Mouse (Mus musculus): ENCODE measurements around the gene Bcas3.

Bcas3 gene

GRCm38 (mm10) chr11:85379091-85379490 is 26.1 kb downstream of the Bcas3 start:
- no peak for DNase-seq (ENCODE audit: low spot score in 2 of 2)

DNA sequence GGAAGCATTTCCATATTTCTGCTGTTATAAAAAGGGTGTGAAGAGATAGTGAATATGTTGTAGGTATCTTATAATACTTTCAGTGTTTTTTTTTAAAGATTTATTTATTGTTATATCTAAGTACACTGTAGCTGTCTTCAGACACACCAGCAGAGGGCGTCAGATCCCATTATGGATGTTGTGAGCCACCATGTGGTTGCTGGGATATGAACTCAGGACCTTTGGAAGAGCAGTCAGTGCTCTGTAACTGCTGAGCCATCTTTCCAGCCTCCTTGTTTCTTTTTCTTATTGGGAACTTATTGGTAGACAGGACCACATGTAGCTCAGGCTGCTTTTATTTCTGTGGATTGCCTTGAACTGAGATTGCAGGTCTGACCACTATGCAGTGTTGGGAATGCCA is 27.1 kb downstream of the Bcas3 start:
- no peak for DNase-seq (ENCODE audit: low spot score in 2 of 2)

DNA sequence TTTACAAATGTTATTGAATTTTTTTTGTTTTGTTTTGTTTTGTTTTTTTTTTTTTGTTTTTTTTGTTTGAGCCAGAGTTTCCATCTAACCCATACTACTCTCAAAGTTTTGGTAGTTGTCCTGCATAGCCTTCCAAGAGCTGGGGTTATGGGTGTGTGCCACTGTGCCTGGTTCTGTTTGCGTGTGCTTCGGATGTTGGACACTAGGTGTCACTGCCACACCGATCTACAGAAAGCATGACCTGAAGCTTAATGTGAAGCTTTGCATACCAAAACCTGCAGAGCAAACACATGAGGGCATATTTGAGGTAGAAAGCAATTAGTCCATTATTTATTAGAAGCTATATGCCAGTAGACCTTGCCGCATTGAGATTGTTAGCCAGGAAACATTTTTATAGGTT is 29.1 kb downstream of the Bcas3 start:
- DNase-seq (ENCODE audit: low spot score in 2 of 2) = peak; percentile 43 to 61

DNA sequence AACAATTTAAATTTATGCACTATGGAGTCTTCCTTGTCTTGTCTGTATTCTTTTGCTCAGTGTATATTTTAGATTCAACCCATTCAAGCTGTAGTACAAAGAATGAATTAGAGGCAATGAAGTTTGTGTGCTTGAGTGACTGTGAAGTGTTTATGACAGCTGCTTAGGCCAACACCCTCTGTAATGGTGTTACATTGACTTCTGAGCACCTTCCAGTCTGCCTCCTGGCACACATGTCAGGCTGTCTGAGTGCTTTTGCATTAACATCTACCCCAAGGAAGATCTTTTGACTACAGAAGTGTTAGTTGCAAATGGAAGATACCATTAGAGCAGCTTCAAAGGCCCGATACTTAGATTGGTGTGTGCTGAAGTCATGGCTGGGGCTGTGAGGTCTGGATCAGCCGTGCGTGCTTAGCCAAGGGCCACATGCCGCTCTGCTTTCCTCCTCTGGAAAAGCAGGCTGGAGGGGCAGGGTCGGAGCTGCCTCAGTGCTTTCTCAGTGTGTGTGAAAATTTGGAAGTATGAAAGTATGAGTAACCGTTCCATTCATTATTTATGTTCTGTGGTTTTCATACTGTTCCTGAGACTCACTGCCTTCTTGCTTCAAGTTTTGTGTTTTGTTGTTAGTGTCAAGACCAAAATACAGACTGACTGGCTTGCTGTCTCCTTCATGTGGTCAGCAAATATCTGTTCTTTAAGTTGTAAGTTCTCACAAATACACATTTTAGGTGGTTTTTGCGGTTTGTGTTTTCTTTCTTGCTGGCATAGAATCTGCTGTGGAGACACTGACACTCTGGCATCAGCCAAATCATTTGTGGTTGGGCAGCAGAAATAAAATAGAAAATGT is 31.2 kb downstream of the Bcas3 start:
- DNase-seq (ENCODE audit: low spot score in 2 of 2) = no peak

GRCm38 (mm10) chr11:85392179-85392863 is 39.4 kb downstream of the Bcas3 start:
- DNase-seq (ENCODE audit: low spot score in 2 of 2) = no peak

- DNase-seq (ENCODE audit: low spot score in 2 of 2) = no peak
Measured at GRCm38 (mm10) chr11:85392864-85393220, 39.9 kb downstream of the Bcas3 start.

DNA sequence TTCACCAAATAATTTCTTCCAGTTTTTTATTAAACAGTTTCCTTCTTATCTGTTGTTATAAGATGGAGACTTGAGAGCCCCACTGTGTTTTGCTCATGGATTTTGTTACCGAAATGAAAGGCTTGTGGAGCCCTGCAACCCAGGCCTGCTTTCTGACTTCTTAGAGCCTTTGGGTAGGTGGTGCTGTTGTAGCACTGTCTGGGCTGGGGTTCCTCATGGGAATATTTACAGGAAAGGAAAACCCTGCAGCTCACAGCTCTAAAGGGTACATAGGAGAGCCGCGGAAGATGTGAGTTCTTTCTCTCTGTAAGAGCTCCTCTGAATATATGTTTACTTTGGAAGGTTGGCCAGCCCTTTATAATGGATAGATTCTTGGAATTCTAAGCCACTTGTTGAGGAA is 41.0 kb downstream of the Bcas3 start:
- no peak for DNase-seq (ENCODE audit: low spot score in 2 of 2)

GRCm38 (mm10) chr11:85395361-85395760 is 42.4 kb downstream of the Bcas3 start:
- no peak for DNase-seq (ENCODE audit: low spot score in 2 of 2)

DNA sequence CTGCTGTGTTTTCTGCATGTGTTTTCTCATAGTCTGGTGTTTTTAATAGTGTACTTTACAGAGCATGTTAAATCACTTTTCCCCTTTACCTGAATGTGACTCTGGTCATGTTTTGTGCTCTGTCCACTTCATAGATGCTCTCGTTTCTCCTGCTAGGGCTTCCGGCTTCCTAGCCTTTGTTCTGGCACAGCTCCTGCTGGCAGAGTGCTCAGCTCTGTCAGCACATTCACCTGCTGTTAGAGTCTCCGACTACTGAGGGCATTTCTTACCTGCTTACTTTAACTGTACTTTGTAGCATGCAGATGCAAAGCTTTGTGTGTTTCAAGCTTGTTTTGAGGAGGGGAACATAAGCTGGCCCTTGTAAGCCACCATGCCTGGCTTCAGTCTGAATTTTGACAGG is 53.6 kb downstream of the Bcas3 start:
- no peak for DNase-seq (ENCODE audit: low spot score in 2 of 2)

GRCm38 (mm10) chr11:85407700-85408099 is 54.7 kb downstream of the Bcas3 start:
- no peak for DNase-seq (ENCODE audit: low spot score in 2 of 2)

- no peak for DNase-seq (ENCODE audit: low spot score in 2 of 2)
Measured at GRCm38 (mm10) chr11:85412319-85412718, 59.4 kb downstream of the Bcas3 start.

DNA sequence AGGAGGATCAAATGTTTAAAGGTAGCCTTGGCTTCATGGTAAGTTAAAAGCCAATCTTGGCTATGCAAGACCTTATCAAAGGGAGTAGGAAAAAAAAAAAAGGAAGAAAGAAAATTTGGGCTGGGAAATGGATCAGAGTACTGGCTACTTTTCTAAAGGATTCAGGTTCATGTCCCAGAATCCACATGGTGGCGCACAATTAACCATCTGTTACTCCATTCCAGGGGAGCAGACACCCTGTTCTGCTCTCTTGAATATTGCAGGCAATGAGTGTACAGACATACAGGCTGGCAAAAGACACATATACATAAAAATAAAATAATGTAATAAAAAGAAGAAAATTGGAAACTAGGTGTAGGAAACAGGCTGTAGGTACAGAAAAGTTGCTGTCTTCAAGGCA is 61.5 kb downstream of the Bcas3 start:
- no peak for DNase-seq (ENCODE audit: low spot score in 2 of 2)

DNA sequence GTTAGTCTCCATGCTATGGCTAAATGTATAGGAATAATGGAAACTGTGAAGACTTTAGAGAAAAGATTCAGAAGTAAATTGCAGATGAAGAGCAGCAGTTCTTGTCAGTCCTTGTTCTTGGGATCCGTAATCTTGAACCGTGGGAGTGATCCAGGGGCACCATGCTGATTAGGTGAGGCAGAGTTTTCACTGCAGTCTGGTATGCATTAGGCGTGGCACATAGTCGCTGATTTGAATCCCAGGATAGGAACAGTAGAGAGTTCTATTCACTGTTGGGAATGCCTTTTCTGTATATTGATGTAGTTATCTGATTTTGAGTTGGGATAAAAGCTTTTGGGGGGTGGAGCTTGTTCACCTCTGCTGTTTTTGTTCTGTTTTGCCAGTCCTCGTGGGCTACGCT is 74.4 kb downstream of the Bcas3 start:
- no peak for DNase-seq (ENCODE audit: low spot score in 2 of 2)

DNA sequence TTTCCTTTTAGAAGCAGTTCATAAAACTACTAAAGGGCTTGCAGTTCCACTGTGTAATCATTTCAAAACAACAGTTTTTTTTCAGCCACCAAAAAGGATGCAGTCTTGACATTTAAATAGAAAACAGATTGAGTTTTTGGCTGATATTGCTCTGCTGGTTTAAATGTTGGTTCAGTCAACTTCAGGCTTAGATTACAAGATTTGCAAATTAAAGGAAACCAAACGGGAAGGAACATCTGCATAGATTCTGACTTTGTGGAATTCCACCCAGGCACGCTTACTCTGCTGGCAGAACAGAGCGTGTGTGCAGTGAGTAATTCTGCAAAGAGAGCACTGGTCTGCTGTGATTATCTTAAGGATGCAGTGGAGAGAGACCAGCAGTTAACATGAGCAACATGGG is 75.3 kb downstream of the Bcas3 start:
- DNase-seq (ENCODE audit: low spot score in 2 of 2) = no peak

DNA sequence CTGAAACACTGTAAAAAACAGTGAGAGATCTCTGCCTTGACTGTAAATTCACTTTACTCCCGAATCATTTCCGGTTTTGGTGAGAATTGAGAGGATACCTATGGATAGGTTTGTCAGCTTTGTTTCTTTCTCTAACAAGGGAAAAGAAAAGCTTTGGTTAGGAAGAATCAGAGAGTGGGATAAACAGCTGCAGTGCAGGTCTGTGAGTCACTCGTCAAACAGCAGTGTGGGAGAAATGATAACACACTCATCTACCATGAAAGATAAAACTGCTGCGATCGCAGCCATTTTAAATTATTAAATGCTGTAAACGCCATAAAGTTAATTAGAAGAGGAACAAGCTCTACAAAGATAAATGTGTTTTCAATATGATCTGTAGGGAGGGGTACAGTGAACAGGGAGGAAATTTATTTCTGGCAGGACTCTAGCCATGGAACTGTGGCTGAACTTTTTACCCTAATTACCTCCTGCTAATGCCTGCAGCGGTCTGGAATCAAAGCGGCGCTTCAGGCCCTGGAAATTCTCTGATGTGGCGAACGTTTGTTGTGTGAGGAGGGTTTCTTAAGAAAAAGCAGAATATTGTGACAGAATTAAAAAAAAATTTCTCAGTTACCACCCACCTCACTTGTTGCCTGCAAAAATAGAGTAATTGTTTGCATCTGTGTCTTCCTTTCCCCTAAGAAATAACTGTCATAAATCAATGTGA is 77.9 kb downstream of the Bcas3 start:
- DNase-seq (ENCODE audit: low spot score in 2 of 2) = no peak

GRCm38 (mm10) chr11:85447375-85447774 is 94.4 kb downstream of the Bcas3 start:
- no peak for DNase-seq (ENCODE audit: low spot score in 2 of 2)

- no peak for DNase-seq (ENCODE audit: low spot score in 2 of 2)
Measured at GRCm38 (mm10) chr11:85453598-85454304, 100.8 kb downstream of the Bcas3 start.

GRCm38 (mm10) chr11:85454305-85454682 is 101.3 kb downstream of the Bcas3 start:
- DNase-seq (ENCODE audit: low spot score in 2 of 2) = no peak

- no peak for DNase-seq (ENCODE audit: low spot score in 2 of 2)
Measured at GRCm38 (mm10) chr11:85461536-85461935, 108.6 kb downstream of the Bcas3 start.

DNA sequence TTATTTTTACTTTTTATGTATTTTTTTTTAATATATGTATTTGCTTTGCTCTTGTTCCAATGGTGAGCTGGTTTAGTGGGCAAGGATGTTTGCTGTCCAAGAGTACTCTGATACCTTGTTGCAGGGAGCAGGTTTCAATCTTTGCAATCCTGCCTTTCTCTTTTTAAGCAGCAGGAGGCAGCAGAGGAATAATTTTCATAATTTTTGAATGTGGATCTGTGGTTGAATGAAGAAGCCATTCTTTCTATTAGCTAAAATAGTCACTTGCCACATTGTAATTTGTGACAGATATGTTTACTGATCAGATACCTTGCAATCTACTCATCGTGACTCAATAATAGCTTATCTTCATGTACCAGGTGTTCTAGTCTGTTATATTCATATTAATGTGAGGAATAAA is 116.6 kb downstream of the Bcas3 start:
- DNase-seq (ENCODE audit: low spot score in 2 of 2) = peak in 1 of 2 experiments; percentile 20

DNA sequence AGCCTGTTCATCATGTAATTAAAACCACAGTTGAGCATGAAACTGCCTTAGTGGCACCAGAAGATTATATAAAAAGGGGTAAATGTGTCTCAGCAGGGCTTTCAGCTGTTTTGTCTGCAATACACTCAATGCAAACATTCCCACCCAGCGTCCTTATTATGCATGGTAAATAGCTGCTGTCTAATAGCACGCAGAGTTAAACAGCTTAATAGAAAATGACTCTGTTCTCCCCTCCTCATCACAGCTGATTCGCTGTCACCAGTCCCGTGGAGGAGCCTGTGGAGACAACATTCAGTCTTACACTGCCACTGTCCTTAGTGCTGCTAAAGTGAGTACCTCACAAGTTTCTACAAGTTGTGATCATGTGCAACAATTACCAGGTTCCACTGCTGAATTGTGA is 117.5 kb downstream of the Bcas3 start:
- no peak for DNase-seq (ENCODE audit: low spot score in 2 of 2)

- no peak for DNase-seq (ENCODE audit: low spot score in 2 of 2)
Measured at GRCm38 (mm10) chr11:85474326-85474725, 121.4 kb downstream of the Bcas3 start.
